Mouse (Mus musculus) liver, adult 2 months (tissue): Measurements from ENCODE around the gene Grik3.

ENCODE experiments used
- CTCF ChIP-seq: fragments of 200-500 bp; IDR thresholded peaks from 2 replicates; pipeline ENCODE4 v1.5.1; 2011; ENCODE audit warnings: low read depth, low read length, control low read depth
- POLR2A ChIP-seq: fragments of 200-500 bp; IDR thresholded peaks from 2 replicates; pipeline ENCODE4 v1.6.1; 2011; ENCODE audit warnings: low read length, control low read depth; ENCODE audit not compliant: insufficient read depth; ENCODE audit errors: extremely low read depth

DNA sequence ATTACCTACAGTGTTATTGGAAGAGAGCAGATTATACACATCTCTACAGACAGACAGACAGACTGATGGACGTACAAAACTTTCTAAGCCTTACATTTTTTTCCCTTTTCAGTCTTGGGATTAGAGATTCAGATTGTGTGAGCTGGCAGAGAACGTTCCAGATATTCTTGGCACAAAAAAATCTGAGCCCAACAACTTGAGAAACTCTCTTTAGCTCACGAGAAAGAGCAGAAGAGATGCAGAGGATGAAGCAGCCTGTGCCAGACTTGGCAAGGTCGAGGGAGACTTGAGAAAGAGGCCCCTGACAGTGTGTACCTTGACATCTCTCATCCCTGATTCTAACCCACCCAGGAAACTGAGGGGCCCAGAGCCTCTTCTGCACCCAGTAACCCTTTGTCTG lies 15.6 kb upstream of the Grik3 start:
- TF ChIP-seq CTCF, result no peak
- no peak for TF ChIP-seq POLR2A
